Comparison of ENCODE assay signal across 8 mouse cellular contexts in the genomic region with DNA sequence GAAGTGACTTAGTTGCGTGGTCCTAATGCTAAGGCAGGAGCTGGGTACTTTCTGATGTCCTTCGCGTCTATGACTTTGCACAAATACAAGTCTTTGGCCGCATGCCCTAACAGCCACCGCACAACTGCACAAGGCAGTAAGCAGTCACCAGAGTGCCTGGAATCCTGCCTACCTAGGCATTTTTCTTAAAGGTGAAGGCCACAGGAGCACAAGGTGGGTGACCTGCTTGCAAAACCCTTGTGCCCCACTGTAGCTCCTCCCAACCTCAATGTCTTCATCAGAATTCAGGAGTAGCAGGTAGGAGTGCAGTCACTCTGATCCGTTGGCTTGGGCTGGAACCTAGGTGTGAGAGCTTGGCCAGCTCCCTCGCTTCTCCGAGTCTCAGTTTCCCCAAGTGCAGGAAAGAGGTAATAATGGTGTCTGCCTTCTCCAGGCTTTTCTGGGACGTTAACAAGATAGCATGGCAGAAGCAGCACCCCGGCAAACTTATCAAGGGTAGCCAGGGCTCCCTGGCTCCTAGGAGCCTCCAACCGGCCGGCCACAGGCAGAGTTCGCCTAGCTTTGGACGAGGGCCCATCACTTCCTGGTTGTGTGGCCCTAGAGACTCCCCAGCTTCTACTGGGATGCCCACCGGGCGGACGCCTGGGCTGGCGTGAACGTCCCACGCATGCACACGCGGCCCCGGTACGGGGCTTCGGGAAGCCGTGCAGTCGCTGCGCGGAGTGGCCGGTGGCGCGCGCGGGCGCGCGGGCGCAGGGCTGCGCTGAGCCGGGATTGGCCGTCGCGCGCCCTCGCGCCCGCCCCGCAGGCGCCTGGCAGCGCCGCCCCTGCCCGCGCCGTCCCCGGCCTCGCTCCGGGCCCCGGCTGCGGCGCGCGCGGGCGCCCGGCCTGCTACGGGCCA. TPM values are rescaled to one million over a fixed set of nuclear protein-coding genes. Genes with fewer than 3 reads are reported as not detected.
DNase-seq lines count a peak whose midpoint lies in the region; ATAC-seq and TF ChIP-seq lines count a peak whose summit lies in the region.

No protein-coding gene starts in this region.

- H3K4me2 ChIP-seq in heart, postnatal 0 days (ENCODE audit: low read depth, low read length) = peak overlapping the region; percentile 99
- peak overlapping the region; percentile 98 for H3K4me2 ChIP-seq in lung, postnatal 0 days (replicated peaks; ENCODE audit: low read depth, low read length)

- no peak for TF ChIP-seq CTCF in brain, embryonic 14.5 days (IDR thresholded peaks at IDR 0.05; ENCODE audit: borderline replicate concordance, extremely low read depth, insufficient read depth, insufficient read length)
- TF ChIP-seq CTCF in heart, postnatal 0 days (IDR thresholded peaks at IDR 0.05; ENCODE audit: low read depth) = no peak
- TF ChIP-seq CTCF in lung, postnatal 0 days (IDR thresholded peaks at IDR 0.05) = no peak

- in situ Hi-C loops in ES-E14 (cut with MboI; ENCODE audit: low sequenced_read_pairs in 2 of 2, unreplicated experiment in 2 of 2) = no loop called here

- 1% methylated on average over 50 of the region's 66 CpGs for WGBS in heart, postnatal 0 days
- WGBS in lung, postnatal 0 days = 4% methylated on average over 47 of the region's 66 CpGs

- no peak for DNase-seq in ES-E14 (ENCODE audit: low read depth, low spot score)
- DNase-seq in brain, embryonic 14.5 days (ENCODE audit: low read depth) = peak; percentile 90
- DNase-seq in heart, postnatal 0 days (ENCODE audit: low spot score) = peak; percentile 64
- peak; percentile 86 to 89 for DNase-seq in kidney, postnatal 36 days
- DNase-seq in lung, postnatal 0 days (ENCODE audit: low spot score) = peak; percentile 84
- DNase-seq in retina, postnatal 1 day = peak; percentile 86
- DNase-seq in urinary bladder, postnatal 14 days (ENCODE audit: low spot score) = peak; percentile 74

- peak; percentile 60 for ATAC-seq in erythroid progenitor cell, adult 5-6 weeks (replicated peaks; ENCODE audit: low FRiP score, poor library complexity, severe bottlenecking)
- peak; percentile 82 for ATAC-seq in heart, postnatal 0 days (ENCODE audit: insufficient read depth, low read depth)
- peak; percentile 84 for ATAC-seq in lung, postnatal 0 days

- H3K4me3 ChIP-seq in ES-E14 (ENCODE audit: insufficient read depth in 1 of 2, low read depth in 1 of 2, low read length in 2 of 2, poor library complexity in 1 of 2, severe bottlenecking in 1 of 2) = peak overlapping the region; percentile 63 to 91
- peak overlapping the region; percentile 91 for H3K4me3 ChIP-seq in heart, postnatal 0 days (ENCODE audit: low read depth, low read length)
- H3K4me3 ChIP-seq in lung, postnatal 0 days (ENCODE audit: low read depth, low read length) = peak overlapping the region; percentile 76

- no peak for TF ChIP-seq EP300 in heart, postnatal 0 days (IDR thresholded peaks at IDR 0.05; ENCODE audit: low read depth)
- TF ChIP-seq EP300 in lung, postnatal 0 days (IDR thresholded peaks at IDR 0.05) = no peak

- H3K9ac ChIP-seq in ES-E14 (ENCODE audit: insufficient read depth, low read depth, low read length, poor library complexity, severe bottlenecking) = peak overlapping the region; percentile 96
- peak overlapping the region; percentile 94 for H3K9ac ChIP-seq in heart, postnatal 0 days (replicated peaks; ENCODE audit: low read depth, low read length)
- peak overlapping the region; percentile 72 for H3K9ac ChIP-seq in lung, postnatal 0 days (replicated peaks; ENCODE audit: low read depth)

- peaks cover 6 to 10% of the 10 kb centered on the region in 2 experiments; a peak in 2 of 4 replicates for H3K4me1 ChIP-seq in ES-E14 (ENCODE audit: control insufficient read depth in 2 of 2, insufficient read depth in 2 of 2, low read length in 2 of 2, poor library complexity in 1 of 2)
- H3K4me1 ChIP-seq in heart, postnatal 0 days (ENCODE audit: control insufficient read depth, insufficient read depth) = peaks cover 26% of the 10 kb centered on the region
- peaks cover 7% of the 10 kb centered on the region; the same call in 1 of the 2 replicates for H3K4me1 ChIP-seq in lung, postnatal 0 days (ENCODE audit: insufficient read depth, low read depth, low read length)

- peak; percentile 45; the same call in 1 of the 2 replicates for TF ChIP-seq POLR2A in brain, embryonic 14.5 days (IDR thresholded peaks at IDR 0.05; ENCODE audit: borderline replicate concordance, extremely low read depth, insufficient read depth, insufficient read length, poor library complexity, severe bottlenecking)

- peaks cover 26% of the 10 kb centered on the region for H3K36me3 ChIP-seq in ES-E14 (ENCODE audit: control insufficient read depth, insufficient read depth, low read length, poor library complexity, severe bottlenecking)
- peaks cover 28% of the 10 kb centered on the region for H3K36me3 ChIP-seq in heart, postnatal 0 days (replicated peaks; ENCODE audit: control insufficient read depth, insufficient read depth, low read length)
- H3K36me3 ChIP-seq in lung, postnatal 0 days (ENCODE audit: insufficient read depth, low read length) = 0 out of 2 replicates have a peak, but pooled peaks cover 7% of the 10 kb centered on the region

- no peaks in the 10 kb centered on the region for H3K27me3 ChIP-seq in heart, postnatal 0 days (ENCODE audit: control insufficient read depth, insufficient read depth, low read length)
- no peaks in the 10 kb centered on the region for H3K27me3 ChIP-seq in lung, postnatal 0 days (replicated peaks; ENCODE audit: insufficient read depth, low read length)

- peak overlapping the region; percentile 92 for H3K27ac ChIP-seq in ES-E14 (ENCODE audit: insufficient read depth, low read depth, low read length, poor library complexity, severe bottlenecking)
- H3K27ac ChIP-seq in heart, postnatal 0 days (ENCODE audit: low read depth) = peak overlapping the region; percentile 92
- H3K27ac ChIP-seq in lung, postnatal 0 days (ENCODE audit: low read length) = peak overlapping the region; percentile 92

- H3K9me3 ChIP-seq in ES-E14 (ENCODE audit: control insufficient read depth, insufficient read depth, low read depth, low read length) = no peaks in the 10 kb centered on the region
- H3K9me3 ChIP-seq in heart, postnatal 0 days (replicated peaks; ENCODE audit: control insufficient read depth, low read length) = no peaks in the 10 kb centered on the region
- H3K9me3 ChIP-seq in lung, postnatal 0 days (ENCODE audit: low read length) = no peaks in the 10 kb centered on the region

TF ChIP-seq in ES-E14, 5 proteins besides CTCF, POLR2A, EP300 and RAD21:
- TF ChIP-seq HCFC1 (IDR thresholded peaks at IDR 0.05; ENCODE audit: borderline replicate concordance, insufficient read depth, low read length) = no peak
- TF ChIP-seq MAFK (IDR thresholded peaks at IDR 0.05; ENCODE audit: insufficient read depth, low read depth, low read length) = peak; percentile 81
TF ChIP-seq in ES-E14: peak in this region for 1.

RNA-seq across cellular contexts. Expression of a gene that starts 5.2 kb away (rescaled TPM):
- 62.6 and 69.8 TPM in 2 replicates for total RNA-seq in ES-E14 (2012; rRNA removed)
- polyA plus RNA-seq in brain, embryonic 14.5 days (2012; rRNA removed) = 69.9 and 70.8 TPM in 2 replicates
- total RNA-seq in erythroid progenitor cell, adult 5-6 weeks (2015; ENCODE audit: low replicate concordance) = 307 and 377 TPM in 2 replicates
- total RNA-seq in erythroid progenitor cell, adult 5-6 weeks (2017; ENCODE audit: low replicate concordance) = 344 and 488 TPM in 2 replicates
- total RNA-seq in heart, postnatal 0 days (2014; rRNA removed; ENCODE audit: low replicate concordance) = 71.9 and 82.9 TPM in 2 replicates
- 26.0 and 27.7 TPM in 2 replicates for polyA plus RNA-seq in heart, postnatal 0 days (2015; fragmentation: Nextera tagmentation; extraction: Ambion mirVana)
- 18.0 and 21.9 TPM in 2 replicates for polyA plus RNA-seq in lung, postnatal 0 days (2015; fragmentation: Nextera tagmentation; extraction: Ambion mirVana)

RNA-seq across cellular contexts. Expression of a gene that starts 19.1 kb away (rescaled TPM):
- total RNA-seq in ES-E14 (2012; rRNA removed) = 86.4 and 95.2 TPM in 2 replicates
- polyA plus RNA-seq in brain, embryonic 14.5 days (2012; rRNA removed) = 42.1 and 53.2 TPM in 2 replicates
- total RNA-seq in erythroid progenitor cell, adult 5-6 weeks (2015; ENCODE audit: low replicate concordance) = 43.6 and 59.9 TPM in 2 replicates
- total RNA-seq in erythroid progenitor cell, adult 5-6 weeks (2017; ENCODE audit: low replicate concordance) = 84.5 and 106 TPM in 2 replicates
- total RNA-seq in heart, postnatal 0 days (2014; rRNA removed; ENCODE audit: low replicate concordance) = 27.0 and 33.8 TPM in 2 replicates
- polyA plus RNA-seq in heart, postnatal 0 days (2015; fragmentation: Nextera tagmentation; extraction: Ambion mirVana) = 46.8 and 52.8 TPM in 2 replicates
- 46.5 and 58.0 TPM in 2 replicates for polyA plus RNA-seq in lung, postnatal 0 days (2015; fragmentation: Nextera tagmentation; extraction: Ambion mirVana)

RNA-seq across cellular contexts. Expression of a gene that starts 33.3 kb away (rescaled TPM):
- 7.3 and 8.9 TPM in 2 replicates for total RNA-seq in ES-E14 (2012; rRNA removed)
- polyA plus RNA-seq in brain, embryonic 14.5 days (2012; rRNA removed) = 22.7 and 24.4 TPM in 2 replicates
- total RNA-seq in erythroid progenitor cell, adult 5-6 weeks (2015; ENCODE audit: low replicate concordance) = 7.1 and 7.9 TPM in 2 replicates
- total RNA-seq in erythroid progenitor cell, adult 5-6 weeks (2017; ENCODE audit: low replicate concordance) = 5.3 and 7.0 TPM in 2 replicates
- 8.4 and 12.4 TPM in 2 replicates for total RNA-seq in heart, postnatal 0 days (2014; rRNA removed; ENCODE audit: low replicate concordance)
- polyA plus RNA-seq in heart, postnatal 0 days (2015; fragmentation: Nextera tagmentation; extraction: Ambion mirVana) = 14.9 and 15.4 TPM in 2 replicates
- 31.5 and 32.7 TPM in 2 replicates for polyA plus RNA-seq in lung, postnatal 0 days (2015; fragmentation: Nextera tagmentation; extraction: Ambion mirVana)

RNA-seq across cellular contexts. Expression of a gene that starts 38.0 kb away (rescaled TPM):
- 7.5 and 10.6 TPM in 2 replicates for total RNA-seq in ES-E14 (2012; rRNA removed)
- polyA plus RNA-seq in brain, embryonic 14.5 days (2012; rRNA removed) = 9.4 and 13.8 TPM in 2 replicates
- 1.7 and 7.9 TPM in 2 replicates for total RNA-seq in erythroid progenitor cell, adult 5-6 weeks (2015; ENCODE audit: low replicate concordance)
- total RNA-seq in erythroid progenitor cell, adult 5-6 weeks (2017; ENCODE audit: low replicate concordance) = 9.0 TPM in 1 of 2 replicates, not detected in the other
- total RNA-seq in heart, postnatal 0 days (2014; rRNA removed; ENCODE audit: low replicate concordance) = 0.50 and 4.4 TPM in 2 replicates
- polyA plus RNA-seq in heart, postnatal 0 days (2015; fragmentation: Nextera tagmentation; extraction: Ambion mirVana) = 14.0 and 14.6 TPM in 2 replicates
- polyA plus RNA-seq in lung, postnatal 0 days (2015; fragmentation: Nextera tagmentation; extraction: Ambion mirVana) = 11.7 and 12.8 TPM in 2 replicates
